Mouse (Mus musculus) spleen, adult 2 months (tissue): ENCODE results near the gene 1110051M20Rik.

Experiments
- CTCF ChIP-seq: fragments of 200-500 bp; IDR thresholded peaks from 2 replicates; pipeline ENCODE4 v1.5.1; 2011; ENCODE audit warnings: mild to moderate bottlenecking, inconsistent platforms; ENCODE audit not compliant: insufficient read depth, insufficient read length, insufficient replicate concordance; ENCODE audit errors: extremely low read depth
- POLR2A ChIP-seq: fragments of 200-500 bp; IDR thresholded peaks from 2 replicates; pipeline ENCODE4 v1.6.1; 2011; ENCODE audit warnings: low read depth, low read length, inconsistent platforms

DNA sequence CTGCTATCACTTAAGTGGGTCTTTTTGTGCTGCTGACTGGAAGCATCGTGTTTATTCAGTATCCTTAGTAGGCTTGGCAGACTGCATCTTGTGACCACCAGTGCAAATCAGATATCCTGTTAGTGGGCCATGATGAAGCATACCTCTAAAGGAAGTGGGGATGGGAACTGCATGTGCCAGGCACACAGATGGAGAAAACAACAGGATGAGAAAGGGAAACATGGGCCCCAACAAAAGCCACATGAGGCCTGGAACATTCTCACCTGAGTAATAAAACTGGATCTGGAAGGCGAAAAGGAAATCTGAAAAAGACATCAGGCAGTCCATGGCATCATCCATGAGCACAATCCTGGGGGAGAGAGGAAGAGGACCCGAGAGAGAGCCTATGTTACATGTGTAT, 160.5 kb downstream of the 1110051M20Rik start:
- TF ChIP-seq CTCF = no peak
- no peak for TF ChIP-seq POLR2A
